Mouse (Mus musculus) G1E (cell line): Measurements from ENCODE around the gene Ccdc7a. TPM values are rescaled to one million over a fixed set of nuclear protein-coding genes. Genes with fewer than 3 reads are reported as not detected.

Source experiments
- ATAC-seq: 2 replicates; pipeline ENCODE4 v1.8.0; 2016; ENCODE audit warnings: mild to moderate bottlenecking; ENCODE audit not compliant: insufficient number of reproducible peaks, poor library complexity, low FRiP score, severe bottlenecking; ENCODE audit errors: extremely low read depth
- DNase-seq: peaks from one replicate; pipeline ENCODE4 v3.0.0; 2012; ENCODE audit warnings: low spot score
- H3K27me3 ChIP-seq: 2 replicates; pipeline ENCODE4 v1.6.1; 2012; ENCODE audit warnings: mild to moderate bottlenecking, low read length, inconsistent platforms; ENCODE audit not compliant: insufficient read depth
- H3K36me3 ChIP-seq: replicated peaks from 2 replicates; pipeline ENCODE3; 2012; ENCODE audit warnings: mild to moderate bottlenecking, inconsistent platforms
- H3K4me1 ChIP-seq: 2 replicates; pipeline ENCODE4 v1.6.1; 2012; ENCODE audit warnings: low read depth, low read length, inconsistent platforms, mixed read lengths; ENCODE audit not compliant: insufficient read depth
- H3K4me3 ChIP-seq: 2 replicates; pipeline ENCODE4 v1.5.1; 2012; ENCODE audit warnings: low read depth, mild to moderate bottlenecking, inconsistent platforms, low read length, moderate library complexity, mixed read lengths
- H3K9me3 ChIP-seq: replicated peaks from 2 replicates; pipeline ENCODE4 v1.6.1; 2012; ENCODE audit warnings: inconsistent platforms
- CTCF ChIP-seq: IDR thresholded peaks from 2 replicates; pipeline ENCODE4 v1.5.1; 2012; ENCODE audit warnings: low read depth, low read length, inconsistent platforms, mixed read lengths
- GATA1 ChIP-seq: IDR thresholded peaks from 2 replicates; pipeline ENCODE4 v1.6.1; 2012; ENCODE audit warnings: borderline replicate concordance, low read length, inconsistent platforms, mixed read lengths
- GATA2 ChIP-seq: IDR thresholded peaks from 2 replicates; pipeline ENCODE4 v1.6.1; 2012; ENCODE audit warnings: low read depth, low read length, inconsistent platforms, borderline replicate concordance
- POLR2AphosphoS5 ChIP-seq: IDR thresholded peaks from 2 replicates; pipeline ENCODE4 v1.6.1; 2012; ENCODE audit warnings: low read depth, low read length, inconsistent platforms; ENCODE audit not compliant: insufficient replicate concordance
- TAL1 ChIP-seq: conservative IDR thresholded peaks from 2 replicates; pipeline ENCODE4 v1.6.1; 2012; ENCODE audit warnings: low read depth, low read length, inconsistent platforms, mixed read lengths
- polyA plus RNA-seq: library from polyadenylated mRNA; stranded (reverse); fragments of >175 nt; gene quantifications from 2 replicates; pipeline ENCODE4 v1.2.3, GENCODE M21; 2012
- total RNA-seq, 2 experiments: library from RNA; stranded (forward) in 1 of 2; stranded (reverse) in 1 of 2; fragments of 200-1000 nt in 1 of 2; fragments of >200 nt in 1 of 2; fragmentation: Nextera tagmentation in 1 of 2; gene quantifications; 2 replicates each; pipeline ENCODE4 v1.2.3; 2014 to 2017

The Ccdc7a gene
- total and polyA plus RNA-seq, 3 experiments = not detected

GRCm38 (mm10) chr8:128690056-128690455 lies 375.3 kb downstream of the Ccdc7a start:
- TF ChIP-seq TAL1 = no peak
- TF ChIP-seq GATA1 = no peak
- no peak for TF ChIP-seq POLR2AphosphoS5
- no peak for TF ChIP-seq CTCF
- TF ChIP-seq GATA2 = no peak
- DNase-seq (no peak), ATAC-seq (no peak)
- Histone ChIP-seq H3K4me1 (peaks cover 41% of the 10 kb centered on the region), H3K36me3 (peaks cover 21% of the 10 kb centered on the region), H3K4me3 (no peak overlapping the region; the same call in 1 of the 2 replicates), H3K27me3 (no peaks in the 10 kb centered on the region), H3K9me3 (peaks cover 2% of the 10 kb centered on the region; the same call in 1 of the 2 replicates)

GRCm38 (mm10) chr8:128688679-128689078 lies 376.6 kb downstream of the Ccdc7a start:
- DNase-seq = no peak
- peak; percentile 62 for ATAC-seq

GRCm38 (mm10) chr8:128686429-128686990 lies 378.8 kb downstream of the Ccdc7a start:
- Histone ChIP-seq H3K9me3 (peaks cover 2% of the 10 kb centered on the region; the same call in 1 of the 2 replicates), H3K4me1 (peaks cover 25% of the 10 kb centered on the region), H3K4me3 (peak overlapping the region; percentile 86), H3K36me3 (peaks cover 12% of the 10 kb centered on the region), H3K27me3 (no peaks in the 10 kb centered on the region)
- ATAC-seq (no peak), DNase-seq (no peak)
- TF ChIP-seq POLR2AphosphoS5 = no peak
- no peak for TF ChIP-seq GATA2
- TF ChIP-seq GATA1 = no peak
- no peak for TF ChIP-seq CTCF
- no peak for TF ChIP-seq TAL1

More at GRCm38 (mm10) chr8:128688679-128689078, 376.6 kb downstream of the Ccdc7a start:
- Histone ChIP-seq H3K9me3 (peaks cover 2% of the 10 kb centered on the region; the same call in 1 of the 2 replicates), H3K27me3 (no peaks in the 10 kb centered on the region), H3K4me3 (no peak overlapping the region; the same call in 1 of the 2 replicates), H3K4me1 (peaks cover 34% of the 10 kb centered on the region), H3K36me3 (peaks cover 18% of the 10 kb centered on the region)
- TF ChIP-seq TAL1 = peak; percentile 68
- no peak for TF ChIP-seq CTCF

GRCm38 (mm10) chr8:128685507-128686428 lies 379.5 kb downstream of the Ccdc7a start, which contains the start of gene Itgb1:
Itgb1 (plus strand) TSS chr8:128685654.
- no peak for TF ChIP-seq POLR2AphosphoS5
- no peak for TF ChIP-seq GATA1
- no peak for TF ChIP-seq CTCF
- no peak for TF ChIP-seq GATA2
- no peak for TF ChIP-seq TAL1
- Histone ChIP-seq H3K4me3 (peak within 1 kb of the TSS; percentile 86), H3K27me3 (no peaks in the 10 kb centered on the region), H3K36me3 (peaks cover 12% of the 10 kb centered on the region), H3K4me1 (peaks cover 24% of the 10 kb centered on the region), H3K9me3 (peaks cover 2% of the 10 kb centered on the region; the same call in 1 of the 2 replicates)
- ATAC-seq (peak; percentile 46), DNase-seq (peak; percentile 70)

GRCm38 (mm10) chr8:128684609-128685506 lies 380.5 kb downstream of the Ccdc7a start:
- ATAC-seq = peak; percentile 15
- H3K4me1 ChIP-seq = peaks cover 25% of the 10 kb centered on the region
- no peak for DNase-seq

More at GRCm38 (mm10) chr8:128684609-128685506, 380.5 kb downstream of the Ccdc7a start:
- H3K36me3 ChIP-seq = peaks cover 5% of the 10 kb centered on the region
- peaks cover 2% of the 10 kb centered on the region; the same call in 1 of the 2 replicates for H3K9me3 ChIP-seq
- TF ChIP-seq CTCF (no peak), TAL1 (no peak), GATA2 (no peak)
- H3K4me3 ChIP-seq = peak overlapping the region; percentile 86
- no peaks in the 10 kb centered on the region for H3K27me3 ChIP-seq

Other genes starting within 250 kb of the Ccdc7a start
- gene Ccdc7b, start 1.6 kb upstream of the Ccdc7a start, total RNA-seq (2014; fragmentation: Nextera tagmentation) = not detected in 2 replicates
- gene Ccdc7b, start 1.6 kb upstream of the Ccdc7a start, total RNA-seq (2017) = 0.16 TPM in 1 of 2 replicates, not detected in the other
- gene Ccdc7b, start 1.6 kb upstream of the Ccdc7a start, polyA plus RNA-seq = not detected in 2 replicates
- gene Gm10999, start 66.1 kb upstream of the Ccdc7a start, total RNA-seq (2014; fragmentation: Nextera tagmentation) = not detected in 2 replicates
- not detected in 2 replicates for gene Gm10999, start 66.1 kb upstream of the Ccdc7a start, total RNA-seq (2017)
- not detected in 2 replicates for gene Gm10999, start 66.1 kb upstream of the Ccdc7a start, polyA plus RNA-seq
- gene 2610044O15Rik8, start 168.9 kb upstream of the Ccdc7a start, total RNA-seq (2014; fragmentation: Nextera tagmentation) = 14.3 and 15.0 TPM in 2 replicates
- gene 2610044O15Rik8, start 168.9 kb upstream of the Ccdc7a start, total RNA-seq (2017) = 21.8 and 27.7 TPM in 2 replicates
- gene 2610044O15Rik8, start 168.9 kb upstream of the Ccdc7a start, polyA plus RNA-seq = 0.48 and 0.72 TPM in 2 replicates